Mouse (Mus musculus) ovary, postnatal 14 days (tissue): ENCODE measurements around the gene C1qb.

Source experiments
- DNase-seq: peaks from one replicate; pipeline ENCODE4 v3.0.0; 2022; ENCODE audit warnings: low spot score

C1qb gene

DNA sequence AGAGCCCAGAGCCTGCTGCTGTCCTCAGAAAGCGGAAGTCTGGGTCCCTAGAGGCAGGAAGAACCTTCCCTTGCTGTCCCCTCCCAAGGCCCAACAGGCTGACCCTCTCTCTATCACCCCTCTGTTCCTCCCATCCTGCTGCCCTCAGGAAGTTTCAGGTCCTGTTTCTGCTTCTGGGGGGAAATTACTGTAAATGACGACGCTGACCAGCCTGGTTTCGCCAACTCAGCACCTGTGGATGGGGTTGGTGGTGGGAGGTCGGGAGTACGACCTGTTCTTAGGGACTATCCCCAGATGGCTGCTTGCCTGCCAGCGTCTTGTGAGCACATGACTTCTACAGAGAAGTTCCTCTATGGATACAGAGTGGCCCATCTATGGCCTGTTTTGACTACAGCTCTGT, at the start of gene C1qb:
C1qb (minus strand) TSS at position 87 of the 400 bp plus-strand sequence.
- no peak for DNase-seq

DNA sequence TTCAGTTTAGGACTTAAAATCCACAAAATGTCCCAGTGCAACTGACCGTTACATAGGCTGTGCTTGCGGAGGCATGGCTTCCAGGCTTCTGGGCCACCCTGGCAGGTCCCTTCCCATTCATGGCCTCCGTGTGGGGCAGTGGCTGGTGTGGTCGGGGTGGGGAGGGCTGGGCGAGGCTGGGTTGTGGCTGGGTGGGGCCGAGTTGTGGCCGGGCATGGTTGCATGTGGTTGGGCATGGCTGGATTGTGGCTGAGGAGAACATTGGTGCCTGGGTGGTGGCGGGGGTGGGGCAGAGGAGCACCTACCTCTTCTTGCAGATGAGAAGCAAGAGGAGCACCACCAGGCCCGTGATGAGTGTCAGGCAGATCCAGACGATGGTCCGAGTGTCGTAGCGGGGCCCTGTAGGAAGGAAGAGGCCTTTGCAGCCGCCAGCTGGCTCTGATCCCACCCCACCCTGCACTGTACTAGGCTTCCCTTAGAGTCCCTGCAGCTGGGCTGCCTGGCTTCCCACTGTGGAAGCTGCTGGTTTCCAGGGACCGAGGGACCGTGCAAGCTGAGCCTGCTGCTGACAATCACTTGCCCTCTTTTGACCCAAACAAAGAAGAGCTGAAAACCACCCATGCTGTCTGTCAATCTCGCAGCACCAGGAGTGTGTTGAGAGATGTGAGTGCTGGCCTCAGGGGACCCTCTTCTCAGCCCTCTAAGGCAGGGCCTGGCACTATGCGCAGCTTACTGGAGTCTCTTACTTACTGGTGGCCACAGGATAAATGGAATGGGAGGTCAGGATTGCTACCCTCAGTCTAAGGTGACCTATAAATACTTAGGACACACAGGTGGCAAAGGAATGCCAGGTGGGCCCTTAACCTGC, 49.0 kb upstream of the C1qb start:
- no peak for DNase-seq

DNA sequence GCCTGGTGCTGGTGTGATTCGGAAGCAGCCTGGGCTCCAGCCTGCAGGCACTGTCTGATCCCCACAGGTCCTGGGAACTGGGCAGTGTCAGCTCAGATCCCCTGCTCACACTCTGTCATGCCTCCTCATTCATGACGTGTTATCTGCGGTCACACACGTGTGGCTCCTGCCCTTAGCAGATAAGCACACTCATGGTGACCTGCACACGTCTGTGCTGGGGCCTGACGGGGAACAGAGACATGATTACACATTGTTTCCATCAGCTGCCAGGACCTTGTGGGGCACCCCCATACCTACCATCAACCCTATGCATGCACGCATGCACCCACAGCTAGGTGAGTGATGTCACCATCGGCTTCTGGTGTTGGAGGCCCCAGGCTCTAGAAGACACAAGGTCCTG, 44.5 kb upstream of the C1qb start:
- no peak for DNase-seq

DNA sequence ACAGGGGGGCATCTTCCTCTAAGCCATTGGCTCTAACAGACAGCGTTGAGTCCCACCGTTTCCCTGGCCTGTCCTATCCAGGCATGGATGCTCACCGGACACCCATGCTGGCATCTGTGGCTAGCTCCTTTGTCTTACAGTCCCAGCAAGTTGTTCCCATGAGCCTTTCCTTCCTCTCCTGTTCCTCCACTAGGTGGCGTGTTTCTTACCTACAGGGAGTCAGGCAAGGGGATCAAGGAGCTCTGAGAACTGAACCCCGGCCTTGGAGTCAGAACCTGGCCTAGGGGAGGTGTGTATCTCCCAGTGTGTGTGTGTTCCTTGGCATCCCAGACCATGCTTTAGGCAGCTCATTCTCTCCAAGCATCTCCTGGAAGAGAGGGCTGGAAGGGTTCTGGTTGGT, 42.9 kb upstream of the C1qb start:
- DNase-seq = peak; percentile 17

DNA sequence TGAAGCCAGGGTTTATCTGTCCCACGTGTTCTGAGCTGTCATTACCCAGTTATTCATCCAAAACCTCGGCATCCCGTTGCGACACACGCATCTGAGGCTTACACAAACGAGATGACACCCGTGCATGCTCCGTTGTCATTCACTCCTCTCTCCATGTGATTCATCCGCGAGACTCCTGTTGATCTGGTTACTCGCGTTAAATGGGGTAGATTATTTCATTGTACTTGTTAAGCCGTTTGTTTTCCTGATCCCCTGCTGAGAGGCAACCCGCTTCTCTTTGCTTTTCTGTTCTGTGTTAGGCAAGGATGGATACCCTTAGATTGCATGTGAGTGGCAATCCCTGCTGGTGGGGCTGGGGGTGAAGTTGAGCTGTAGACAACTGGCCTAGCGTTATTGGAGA, 39.8 kb upstream of the C1qb start:
- no peak for DNase-seq

DNA sequence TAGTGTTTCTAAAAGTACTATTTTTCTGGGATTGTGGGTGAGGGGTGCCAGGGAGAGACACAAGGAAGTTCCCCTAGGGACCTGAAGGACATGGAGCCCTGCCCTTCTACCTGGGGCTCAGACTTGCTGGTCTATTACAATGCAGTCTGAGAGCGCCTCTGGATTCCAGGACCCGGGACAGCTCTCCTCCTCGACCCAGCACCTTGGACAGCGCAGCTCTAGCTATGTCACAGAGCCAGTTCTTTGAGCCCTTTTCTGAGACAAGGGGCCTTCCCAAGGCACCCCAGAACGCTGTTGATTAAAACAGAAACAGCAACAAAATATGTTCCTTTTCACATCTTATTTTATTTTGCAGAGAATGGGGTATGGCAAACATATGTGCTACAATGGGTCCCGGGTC, 38.5 kb upstream of the C1qb start:
- peak; percentile 83 for DNase-seq

DNA sequence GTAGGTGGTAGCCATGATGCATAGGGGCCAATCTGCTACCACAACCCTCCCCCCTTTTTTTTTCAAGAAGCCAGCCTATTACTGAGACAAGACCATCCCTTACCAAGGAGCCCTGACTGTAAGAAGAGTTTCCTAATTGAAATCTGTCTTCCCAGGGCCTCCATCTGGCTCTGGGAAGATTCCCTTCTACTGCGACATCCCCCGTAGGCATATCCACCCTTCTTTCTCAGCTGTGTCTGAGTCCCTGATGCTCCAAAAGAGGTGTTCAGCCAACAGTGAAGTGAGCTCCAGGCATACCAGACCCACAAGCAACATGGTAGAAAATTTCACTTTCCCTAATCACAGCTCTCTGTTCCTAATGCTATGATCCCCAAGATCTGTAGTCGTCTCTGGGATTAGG, 33.5 kb upstream of the C1qb start:
- DNase-seq = no peak

DNA sequence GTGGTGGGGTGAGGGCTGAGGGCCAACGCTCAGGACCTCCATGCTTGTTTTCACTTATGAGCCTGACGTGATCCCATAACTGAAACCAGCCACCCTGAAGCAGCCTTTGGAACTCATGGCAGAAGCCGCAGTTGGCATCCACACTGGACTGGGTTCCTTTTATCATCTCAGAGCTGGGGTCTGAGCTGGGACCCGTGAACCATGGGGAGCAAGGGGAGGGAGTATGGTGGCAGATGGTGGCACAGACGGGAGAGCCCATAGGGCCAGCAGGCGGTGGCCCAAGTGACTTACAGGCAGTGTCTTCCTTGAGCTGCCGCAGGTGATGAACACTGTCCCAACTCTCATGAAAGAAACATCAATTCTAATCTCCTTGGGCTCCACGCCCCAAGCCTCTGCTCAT, 32.8 kb upstream of the C1qb start:
- no peak for DNase-seq

DNA sequence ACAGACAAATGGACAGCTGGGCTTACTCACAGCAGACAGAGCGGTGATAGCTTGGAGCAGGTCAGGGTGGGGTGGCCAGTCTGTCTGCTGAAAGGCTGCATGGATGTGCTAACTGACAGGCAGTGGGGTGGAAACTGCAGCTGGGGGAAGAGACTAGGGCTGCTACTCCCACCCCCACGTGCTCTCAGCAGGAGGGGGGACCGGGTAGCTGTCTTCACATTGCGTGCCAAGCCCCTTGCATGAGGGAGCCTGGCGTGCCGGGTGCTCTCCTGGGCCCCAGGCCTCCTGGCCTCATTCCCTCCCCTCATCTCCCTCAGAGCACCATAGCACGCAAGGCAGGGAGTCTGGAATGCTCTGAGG, 31.2 kb upstream of the C1qb start:
- DNase-seq = no peak

DNA sequence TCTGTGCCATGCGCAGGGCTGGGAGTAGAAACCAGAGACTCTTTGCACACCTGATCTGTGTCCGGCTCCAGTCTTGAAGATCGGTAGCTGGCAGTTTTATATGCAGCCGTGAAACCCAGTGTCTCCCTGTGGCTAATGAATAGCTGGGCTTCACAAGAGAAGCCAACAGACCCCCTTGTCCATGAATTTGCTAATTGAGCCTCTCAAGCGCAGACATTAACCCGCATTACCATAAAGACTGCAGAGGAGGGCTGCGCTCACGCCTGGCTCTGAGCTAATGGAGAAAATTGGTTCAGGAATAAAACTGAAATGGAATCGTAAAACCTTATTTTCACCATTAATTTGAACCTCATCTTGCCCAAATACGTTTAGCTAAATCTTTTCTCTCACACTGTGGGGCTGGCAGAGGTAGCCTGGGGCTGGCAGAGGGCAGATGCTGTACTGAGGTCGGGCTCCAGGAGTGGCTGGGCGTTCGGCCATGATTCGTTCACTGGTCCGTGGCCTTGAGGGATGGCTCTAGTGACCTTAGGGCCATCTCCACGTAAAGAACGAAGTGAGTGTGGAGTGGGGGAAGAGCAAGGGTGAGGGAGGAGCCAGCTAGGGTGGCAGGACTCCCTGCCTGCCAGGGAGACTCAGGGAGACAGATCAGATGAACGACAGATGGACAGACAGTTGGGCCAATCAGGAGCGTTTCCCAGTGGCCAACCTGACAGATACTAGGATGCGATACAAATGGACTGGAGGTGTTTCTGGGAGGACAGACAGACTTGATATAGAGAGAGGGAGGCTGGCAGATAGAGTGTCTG, 30.6 kb upstream of the C1qb start:
- DNase-seq = no peak

DNA sequence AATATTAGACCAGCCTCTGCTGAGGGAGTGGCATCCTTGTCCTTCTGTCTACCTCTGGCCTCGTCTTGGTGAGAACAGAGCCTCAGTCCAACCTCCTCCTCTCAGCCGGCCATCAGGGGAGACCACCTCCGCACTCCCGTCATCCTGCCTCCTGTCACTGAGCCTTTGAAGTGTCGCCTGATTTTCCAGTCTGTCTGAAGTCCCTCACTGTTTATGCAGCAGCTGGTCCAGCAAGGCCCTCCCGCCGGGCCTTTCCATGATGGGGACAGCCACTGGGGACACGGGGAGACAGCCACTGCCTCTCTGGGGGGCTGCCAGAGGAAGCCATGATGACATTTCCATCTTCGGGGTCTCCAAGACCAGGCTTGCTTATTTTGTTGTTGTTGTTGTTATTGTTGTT, 26.9 kb upstream of the C1qb start:
- DNase-seq = no peak

DNA sequence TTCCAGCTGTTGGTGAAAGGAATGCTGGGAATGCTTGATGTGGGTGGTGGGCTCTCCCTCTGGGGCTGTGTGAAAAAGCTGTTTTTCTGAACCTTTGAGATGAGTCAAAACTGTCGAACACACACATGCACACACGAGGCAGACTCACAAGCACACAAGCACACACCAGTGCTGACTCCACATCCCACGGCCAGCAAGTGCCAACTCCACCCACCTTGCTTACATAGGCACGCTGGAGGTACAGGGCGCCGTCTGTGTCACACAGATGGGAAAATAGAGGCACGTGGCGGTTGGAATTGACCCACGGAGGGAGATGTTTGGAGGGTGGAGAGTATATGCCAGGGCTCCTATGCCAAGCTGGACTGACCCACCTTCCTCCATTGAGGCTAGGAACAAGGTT, 25.8 kb upstream of the C1qb start:
- no peak for DNase-seq

DNA sequence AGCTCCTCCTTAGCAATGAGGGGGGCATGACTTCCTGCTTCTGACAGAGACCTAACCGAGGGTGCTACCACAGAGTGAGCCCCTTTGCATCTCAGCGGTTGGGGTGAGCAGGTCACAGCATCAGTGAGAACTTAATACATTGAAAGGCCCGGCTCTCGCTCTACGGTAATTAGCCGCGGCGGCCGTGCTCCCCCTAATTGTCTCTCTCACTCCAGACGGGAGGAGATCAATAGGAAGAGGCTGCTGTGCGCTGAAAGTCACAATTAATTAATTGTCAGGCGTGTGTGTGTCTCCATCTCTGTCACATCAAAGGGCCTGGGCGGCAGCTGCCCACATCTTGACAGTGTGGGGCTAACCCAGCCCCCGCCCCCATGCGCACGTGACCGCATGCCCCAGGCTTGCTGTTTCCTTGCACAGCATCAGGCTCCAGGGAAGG, 25.2 kb upstream of the C1qb start:
- DNase-seq = no peak

DNA sequence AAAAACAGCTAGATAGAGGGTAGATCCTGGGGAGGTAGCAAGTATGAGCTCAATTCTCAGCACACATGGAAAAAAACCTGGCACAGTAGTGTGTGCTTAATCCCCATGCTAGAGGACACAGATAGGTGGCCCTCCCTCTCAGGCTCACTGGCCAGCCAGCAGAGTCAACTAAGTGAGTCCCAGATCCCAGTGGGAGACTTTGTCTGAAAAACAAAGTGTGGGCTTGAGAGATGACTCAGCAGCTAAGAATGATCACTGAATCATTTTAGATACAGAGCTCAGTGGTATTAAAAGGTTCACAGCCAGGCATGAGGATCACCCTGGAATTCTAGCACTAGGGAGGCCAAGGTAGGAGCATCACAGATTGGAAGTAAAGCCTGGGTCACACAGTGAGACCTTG, 21.8 kb upstream of the C1qb start:
- DNase-seq = no peak

DNA sequence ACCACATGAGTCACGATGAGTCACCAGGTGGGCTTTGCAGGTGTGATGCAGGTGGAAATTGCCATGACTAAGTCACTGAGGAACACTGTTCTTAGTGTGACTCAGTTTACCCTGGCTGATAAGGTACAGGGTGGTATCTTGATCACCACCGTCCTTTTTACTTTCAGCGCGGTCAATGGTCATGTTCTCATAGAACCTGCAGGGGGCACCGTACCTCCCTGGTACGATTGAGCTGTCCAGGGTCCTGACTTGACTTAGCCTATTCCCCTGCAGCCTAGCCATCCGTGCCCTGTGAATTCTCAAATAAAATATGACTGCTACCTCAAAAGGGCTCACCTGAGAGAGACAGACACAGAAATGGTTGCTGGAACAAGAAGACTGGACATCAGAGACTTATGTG, 21.0 kb upstream of the C1qb start:
- peak; percentile 61 for DNase-seq

DNA sequence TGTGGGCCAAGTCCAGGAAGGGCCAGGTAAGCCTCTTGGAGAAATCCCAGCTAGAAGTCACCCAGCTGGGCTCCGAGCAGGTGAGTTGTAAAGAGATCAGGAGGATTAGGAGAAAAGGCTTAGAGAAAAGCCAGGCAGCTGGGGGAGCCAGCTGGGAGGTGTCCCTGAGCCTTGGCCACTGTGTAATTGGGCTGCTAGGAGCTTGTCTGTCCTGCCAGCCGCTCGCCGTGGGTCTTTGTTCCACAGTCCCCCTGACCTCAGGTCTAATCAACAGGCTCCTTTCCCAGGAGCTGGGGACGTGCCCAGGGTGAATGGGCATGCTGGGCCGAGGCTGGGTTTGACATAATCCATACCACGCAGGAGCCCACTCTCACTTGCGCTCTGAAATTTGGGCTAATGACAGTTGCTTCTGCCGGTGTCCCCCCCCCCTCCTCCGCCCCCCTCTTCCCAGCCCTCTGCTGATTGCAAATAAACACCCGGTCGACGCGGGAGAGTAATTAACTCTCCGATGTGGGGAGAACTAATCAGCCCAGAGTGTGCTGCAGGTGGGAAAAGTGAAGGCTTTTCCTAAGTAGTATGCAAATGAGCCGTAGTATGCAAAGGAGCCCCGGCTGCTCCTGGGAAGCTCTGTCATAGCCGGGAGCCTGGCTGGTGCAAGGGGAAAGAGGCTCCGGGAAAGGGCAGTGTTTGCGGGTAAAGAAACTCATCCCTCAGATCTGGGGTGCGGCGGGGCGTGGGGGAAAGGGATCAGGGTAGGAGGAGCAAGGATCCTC, 19.0 kb upstream of the C1qb start:
- DNase-seq = no peak

DNA sequence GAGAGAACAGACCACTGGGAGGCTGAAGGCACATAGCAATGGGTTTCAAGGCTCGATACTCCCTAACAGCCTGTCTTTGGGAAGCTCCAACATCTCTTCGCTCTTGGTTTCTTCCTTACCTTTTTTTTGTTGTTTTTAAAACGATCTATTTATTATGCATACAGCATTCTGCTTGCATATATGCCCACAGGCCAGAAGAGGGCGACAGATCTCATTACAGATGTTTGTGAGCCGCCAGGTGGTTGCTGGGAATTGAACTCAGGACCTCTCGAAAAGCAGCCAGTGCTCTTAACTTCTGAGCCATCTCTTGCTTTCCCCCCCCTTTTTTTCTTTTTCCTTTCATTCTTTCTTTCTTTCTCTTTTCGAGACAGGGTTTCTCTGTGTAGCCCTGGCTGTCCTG, 13.2 kb upstream of the C1qb start:
- DNase-seq = no peak

DNA sequence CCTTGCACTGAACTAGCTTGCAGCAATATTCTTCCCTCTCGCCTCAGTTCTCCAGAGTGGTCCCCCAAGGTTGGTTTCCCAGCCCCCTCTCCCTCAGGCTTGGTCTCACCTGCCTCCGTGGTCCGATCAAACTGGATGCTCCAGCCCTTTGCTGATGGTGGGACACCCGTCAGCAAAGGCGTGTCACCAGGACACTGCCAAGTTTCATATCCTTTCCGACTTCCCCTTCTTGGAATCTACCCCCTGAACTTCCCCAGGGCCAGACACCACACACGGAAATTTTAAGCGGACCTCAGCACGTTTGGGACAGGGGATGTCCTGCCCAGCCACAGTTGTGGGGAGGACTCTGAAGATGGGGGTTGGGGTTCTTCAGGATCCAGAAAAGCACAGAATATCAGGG, 12.7 kb upstream of the C1qb start, which contains the start of gene C1qa:
C1qa (minus strand) TSS at position 167 of the 400 bp plus-strand sequence.
- no peak for DNase-seq

DNA sequence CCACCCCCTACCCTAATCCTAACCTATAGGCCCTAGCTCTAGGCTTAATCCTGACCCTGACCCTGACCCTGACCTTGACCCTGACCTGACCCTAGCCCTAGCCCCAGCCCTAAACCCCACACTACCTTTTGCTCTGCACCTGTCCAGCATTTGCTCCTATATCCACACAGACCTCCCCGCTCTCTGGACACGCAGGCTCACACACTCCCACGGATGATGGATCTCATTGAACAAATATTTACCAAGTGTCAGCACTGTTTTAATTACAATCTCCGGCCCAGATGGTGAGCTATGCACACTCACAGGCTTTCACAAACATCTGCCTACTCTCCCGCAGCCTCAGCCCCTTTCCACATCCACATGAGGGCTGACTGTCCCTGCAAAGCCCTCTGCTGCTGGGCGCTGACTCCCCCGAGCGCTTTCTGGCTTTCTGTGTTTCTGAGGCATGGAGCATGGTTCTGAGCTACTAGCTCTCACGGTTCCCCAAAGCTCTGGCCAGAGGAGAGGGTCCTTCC, 12.2 kb upstream of the C1qb start:
- DNase-seq = no peak

DNA sequence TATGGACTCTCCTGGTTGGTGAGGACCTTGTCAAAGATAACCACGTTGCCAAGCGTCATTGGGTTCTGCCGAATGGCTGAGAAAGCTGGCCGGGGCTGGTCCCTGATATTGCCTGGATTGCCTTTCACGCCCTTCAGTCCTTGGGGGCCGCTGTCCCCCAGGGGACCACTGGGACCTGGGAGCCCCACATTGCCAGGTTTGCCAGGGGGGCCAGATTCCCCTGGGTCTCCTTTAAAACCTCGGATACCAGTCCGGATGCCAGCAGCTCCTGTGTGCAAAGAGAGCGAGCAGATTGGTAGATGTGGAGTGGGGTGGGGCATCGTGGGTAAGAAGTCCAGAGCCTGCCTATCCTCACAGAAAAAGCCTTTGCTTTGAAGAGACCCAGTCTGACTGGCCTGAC, 10.5 kb upstream of the C1qb start:
- DNase-seq = no peak

DNA sequence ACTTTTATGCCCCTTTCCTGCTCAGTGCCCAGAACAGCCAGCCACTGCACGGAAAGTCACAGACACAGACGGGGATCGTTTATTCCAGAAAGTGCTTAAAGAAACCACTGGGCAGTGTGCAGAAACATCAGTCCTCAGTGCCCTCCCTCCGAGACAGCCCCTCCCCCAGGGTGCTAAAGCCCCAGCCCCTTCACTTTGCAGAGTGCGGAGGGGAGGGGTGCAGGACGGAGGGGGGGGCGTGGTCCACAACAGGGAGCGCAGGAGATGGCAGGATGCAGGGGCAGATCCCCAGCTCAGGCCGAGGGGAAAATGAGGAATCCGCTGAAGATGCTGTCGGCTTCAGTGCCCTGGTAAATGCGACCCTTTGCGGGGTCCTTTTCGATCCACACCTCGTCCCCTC, 9.9 kb upstream of the C1qb start:
- no peak for DNase-seq

DNA sequence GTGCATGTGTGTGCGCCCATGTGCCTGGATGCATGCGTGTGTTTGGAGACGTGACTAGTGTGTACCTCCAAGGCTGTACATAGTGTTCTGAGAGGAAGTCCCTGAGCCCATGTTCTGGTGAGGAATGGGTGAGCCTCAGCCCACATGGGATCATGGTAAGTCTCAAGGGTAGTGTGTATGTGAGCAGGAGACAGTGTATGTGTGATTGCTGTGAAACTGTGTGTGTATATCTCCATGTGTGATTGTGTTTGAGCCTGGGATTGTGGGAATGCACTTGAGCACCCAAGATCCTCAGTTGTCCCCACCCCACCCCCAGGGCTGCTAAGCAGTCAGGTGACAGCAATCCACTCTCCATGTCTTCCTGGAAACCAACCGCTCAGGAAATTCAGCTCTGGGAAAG, 8.8 kb upstream of the C1qb start:
- no peak for DNase-seq
